9 mouse cellular contexts compared by ENCODE assay signal in genomic region chr9:107602068-107602648, GRCm38 (mm10). TPM values are rescaled to one million over a fixed set of nuclear protein-coding genes. Genes with fewer than 3 reads are reported as not detected.
DNase-seq lines count a peak whose midpoint lies in the region; ATAC-seq and TF ChIP-seq lines count a peak whose summit lies in the region.
"Had no signal": no experiment of that assay in that cellular context is flagged by ENCODE, and none has a peak within 500 bp of the region (broad histone marks: within the 10 kb centered on the region; RNA-seq: fewer than 3 reads in every experiment).

No protein-coding gene starts in this region.

- no peak overlapping the region for H3K4me2 ChIP-seq in forebrain, postnatal 0 days (ENCODE audit: low read depth)
- no peak overlapping the region; the same call in 1 of the 2 replicates for H3K4me2 ChIP-seq in neural tube, embryonic 15.5 days

- peak overlapping the region; percentile 6; the same call in 1 of the 2 replicates for H3K27ac ChIP-seq in forebrain, postnatal 0 days (ENCODE audit: low read depth, low read length)
- peak overlapping the region; percentile 64 for H3K27ac ChIP-seq in neural tube, embryonic 15.5 days (replicated peaks)
- H3K27ac ChIP-seq: macrophage had no signal

- H3K9me3 ChIP-seq in G1E (replicated peaks), result no peaks in the 10 kb centered on the region
- no peaks in the 10 kb centered on the region for H3K9me3 ChIP-seq in forebrain, postnatal 0 days (ENCODE audit: low read length)
- no peaks in the 10 kb centered on the region for H3K9me3 ChIP-seq in neural tube, embryonic 15.5 days (replicated peaks)

- H3K9ac ChIP-seq in forebrain, postnatal 0 days, result no peak overlapping the region
- no peak overlapping the region for H3K9ac ChIP-seq in neural tube, embryonic 15.5 days (replicated peaks)

- peak; percentile 46 for DNase-seq in G1E (ENCODE audit: low spot score)
- peak; percentile 94 for DNase-seq in cerebellum, adult 8-10 months
- DNase-seq in forebrain, postnatal 0 days, result peak; percentile 95
- DNase-seq in heart, postnatal 36 days, result peak; percentile 95 to 98
- DNase-seq in layer of hippocampus, adult 18-20 months (ENCODE audit: low spot score in 2 of 2), result peak; percentile 78 to 92
- peak; percentile 88 to 93 for DNase-seq in lung, adult 18-20 months
- peak; percentile 97 for DNase-seq in testis, postnatal 10 days (ENCODE audit: low spot score)

- 12% methylated on average over 10 of the region's 10 CpGs for WGBS in forebrain, postnatal 0 days
- WGBS in neural tube, embryonic 15.5 days, result 14% methylated on average over 10 of the region's 10 CpGs

- no peaks in the 10 kb centered on the region for H3K36me3 ChIP-seq in G1E (replicated peaks)
- no peaks in the 10 kb centered on the region for H3K36me3 ChIP-seq in forebrain, postnatal 0 days (ENCODE audit: insufficient read depth)
- H3K36me3 ChIP-seq in neural tube, embryonic 15.5 days, result no peaks in the 10 kb centered on the region

- no peak overlapping the region; the same call in 1 of the 2 replicates for H3K4me3 ChIP-seq in G1E (ENCODE audit: low read depth, low read length)
- H3K4me3 ChIP-seq in forebrain, postnatal 0 days (ENCODE audit: low read depth, low read length), result no peak overlapping the region
- no peak overlapping the region for H3K4me3 ChIP-seq in neural tube, embryonic 15.5 days (replicated peaks)

- intact Hi-C loops in heart, postnatal 36 days (cut with DNase I), result loop anchor here (1.0 to 5.0 kb wide), 2 partner anchors 42 to 135 kb away; no protein-coding TSS in a partner anchor

- H3K27me3 ChIP-seq in G1E (ENCODE audit: insufficient read depth, low read length), result peaks cover 84% of the 10 kb centered on the region
- no peaks in the 10 kb centered on the region for H3K27me3 ChIP-seq in forebrain, postnatal 0 days (ENCODE audit: insufficient read depth, low read length)
- H3K27me3 ChIP-seq in neural tube, embryonic 15.5 days (replicated peaks), result no peaks in the 10 kb centered on the region

- ATAC-seq in G1E (ENCODE audit: extremely low read depth, insufficient number of reproducible peaks, low FRiP score, poor library complexity, severe bottlenecking), result peak; percentile 54
- ATAC-seq in forebrain, postnatal 0 days, result peak; percentile 91
- ATAC-seq in neural tube, embryonic 15.5 days (ENCODE audit: low FRiP score), result peak; percentile 62; the same call in 1 of the 2 replicates

- TF ChIP-seq CTCF in G1E (IDR thresholded peaks at IDR 0.05; ENCODE audit: low read depth, low read length), result peak; percentile 95
- peak; percentile 99 for TF ChIP-seq CTCF in forebrain, postnatal 0 days (IDR thresholded peaks at IDR 0.05; ENCODE audit: low read depth)

- H3K4me1 ChIP-seq in G1E (ENCODE audit: insufficient read depth, low read depth, low read length), result peaks cover 56% of the 10 kb centered on the region
- H3K4me1 ChIP-seq in forebrain, postnatal 0 days (ENCODE audit: insufficient read depth), result no peaks in the 10 kb centered on the region
- H3K4me1 ChIP-seq in neural tube, embryonic 15.5 days, result peaks cover 20% of the 10 kb centered on the region

RNA-seq across cellular contexts. Expression of gene Sema3b, which starts 6.9 kb away (rescaled TPM):
- total RNA-seq in G1E (2014; fragmentation: Nextera tagmentation) (not detected in 2 replicates), G1E (2017) (0.27 TPM in 1 of 2 replicates, not detected in the other)
- not detected in 2 replicates for polyA plus RNA-seq in G1E (2012)
- total RNA-seq in forebrain, postnatal 0 days (2014; rRNA removed), result 6.5 and 6.6 TPM in 2 replicates
- polyA plus RNA-seq in forebrain, postnatal 0 days (2015; fragmentation: Nextera tagmentation; extraction: Ambion mirVana), result 3.9 and 4.4 TPM in 2 replicates
- 10 to 100 TPM; 18.5 to 22.0 TPM for total RNA-seq in heart, postnatal 36 days (2021)
- total RNA-seq in layer of hippocampus, adult 18-20 months (2021), result 1 to 10 TPM; 1.5 to 2.5 TPM
- polyA plus RNA-seq in neural tube, embryonic 15.5 days (2015; fragmentation: Nextera tagmentation; extraction: Ambion mirVana), result 6.6 and 9.7 TPM in 2 replicates
- polyA plus RNA-seq: macrophage had no signal

RNA-seq across cellular contexts. Expression of gene Ifrd2, which starts 14.7 kb away (rescaled TPM):
- total RNA-seq in G1E (2014; fragmentation: Nextera tagmentation) (178 and 183 TPM in 2 replicates), G1E (2017) (76.0 and 76.7 TPM in 2 replicates)
- polyA plus RNA-seq in G1E (2012), result 153 and 156 TPM in 2 replicates
- total RNA-seq in forebrain, postnatal 0 days (2014; rRNA removed), result 11.7 and 13.8 TPM in 2 replicates
- 6.2 and 7.4 TPM in 2 replicates for polyA plus RNA-seq in forebrain, postnatal 0 days (2015; fragmentation: Nextera tagmentation; extraction: Ambion mirVana)
- 10 to 100 TPM; 48.4 to 51.2 TPM for total RNA-seq in heart, postnatal 36 days (2021)
- total RNA-seq in layer of hippocampus, adult 18-20 months (2021), result 10 to 100 TPM; 12.5 to 13.2 TPM
- 14.4 and 25.2 TPM in 2 replicates for polyA plus RNA-seq in neural tube, embryonic 15.5 days (2015; fragmentation: Nextera tagmentation; extraction: Ambion mirVana)

RNA-seq across cellular contexts. Expression of gene Hyal3, which starts 21.5 kb away (rescaled TPM):
- total RNA-seq in G1E (2014; fragmentation: Nextera tagmentation) (4.6 and 7.7 TPM in 2 replicates), G1E (2017) (1.1 and 1.4 TPM in 2 replicates)
- polyA plus RNA-seq in G1E (2012), result 0.29 and 0.53 TPM in 2 replicates
- 1.00 and 2.9 TPM in 2 replicates for total RNA-seq in forebrain, postnatal 0 days (2014; rRNA removed)
- 1.3 and 1.5 TPM in 2 replicates for polyA plus RNA-seq in forebrain, postnatal 0 days (2015; fragmentation: Nextera tagmentation; extraction: Ambion mirVana)
- under 1 TPM; 0.36 to 0.46 TPM for total RNA-seq in heart, postnatal 36 days (2021)
- 1 to 10 TPM; 1.1 to 1.4 TPM for total RNA-seq in layer of hippocampus, adult 18-20 months (2021)
- 2.0 and 2.2 TPM in 2 replicates for polyA plus RNA-seq in neural tube, embryonic 15.5 days (2015; fragmentation: Nextera tagmentation; extraction: Ambion mirVana)

RNA-seq across cellular contexts. Expression of gene Naa80, which starts 23.5 kb away (rescaled TPM):
- total RNA-seq in G1E (2014; fragmentation: Nextera tagmentation), result 17.1 and 17.4 TPM in 2 replicates
- 13.1 and 14.6 TPM in 2 replicates for total RNA-seq in G1E (2017)
- polyA plus RNA-seq in G1E (2012), result 53.5 and 53.8 TPM in 2 replicates
- total RNA-seq in forebrain, postnatal 0 days (2014; rRNA removed), result 15.8 and 27.0 TPM in 2 replicates
- 18.8 and 21.3 TPM in 2 replicates for polyA plus RNA-seq in forebrain, postnatal 0 days (2015; fragmentation: Nextera tagmentation; extraction: Ambion mirVana)
- total RNA-seq in heart, postnatal 36 days (2021), result 10 to 100 TPM; 16.6 to 19.1 TPM
- 10 to 100 TPM; 10.7 to 13.5 TPM for total RNA-seq in layer of hippocampus, adult 18-20 months (2021)
- 16.9 and 19.7 TPM in 2 replicates for polyA plus RNA-seq in neural tube, embryonic 15.5 days (2015; fragmentation: Nextera tagmentation; extraction: Ambion mirVana)

RNA-seq across cellular contexts. Expression of gene Hyal1, which starts 25.4 kb away (rescaled TPM):
- total RNA-seq in G1E (2014; fragmentation: Nextera tagmentation) (6.6 and 7.3 TPM in 2 replicates), G1E (2017) (1.9 and 2.3 TPM in 2 replicates)
- 1.4 and 2.2 TPM in 2 replicates for polyA plus RNA-seq in G1E (2012)
- 3.5 and 3.9 TPM in 2 replicates for total RNA-seq in forebrain, postnatal 0 days (2014; rRNA removed)
- 1.9 and 2.0 TPM in 2 replicates for polyA plus RNA-seq in forebrain, postnatal 0 days (2015; fragmentation: Nextera tagmentation; extraction: Ambion mirVana)
- total RNA-seq in heart, postnatal 36 days (2021), result 1 to 10 TPM; 5.1 to 5.7 TPM
- total RNA-seq in layer of hippocampus, adult 18-20 months (2021), result 1 to 10 TPM; 5.1 to 7.3 TPM
- polyA plus RNA-seq in neural tube, embryonic 15.5 days (2015; fragmentation: Nextera tagmentation; extraction: Ambion mirVana), result 8.5 and 11.0 TPM in 2 replicates

Comparison
In these comparisons a context has a peak if more than half of its experiments do, and no peak if none do; other contexts are left out.
1. DNase-seq: peak in every context shown above with its lines; median percentile 97 in testis, postnatal 10 days; 96 in heart, postnatal 36 days; 95 in forebrain, postnatal 0 days; 94 in cerebellum, adult 8-10 months; 90 in lung, adult 18-20 months; 85 in layer of hippocampus, adult 18-20 months; 46 in G1E.